Mouse (Mus musculus): ENCODE measurements around the gene Eepd1.

- TF ChIP-seq CTCF (conservative IDR thresholded peaks at IDR 0.05; ENCODE audit: low read length), result no peak
- TF ChIP-seq POU5F1 (IDR thresholded peaks at IDR 0.05; ENCODE audit: borderline replicate concordance, low read length), result no peak
Observed at GRCm38 (mm10) chr9:25521825-25522224, 40.5 kb downstream of the Eepd1 start.
